ENCODE assay signal across 17 mouse cellular contexts in genomic region chr14:33498849-33499248, GRCm38 (mm10). TPM values are rescaled to one million over a fixed set of nuclear protein-coding genes. Genes with fewer than 3 reads are reported as not detected.
DNase-seq lines count a peak whose midpoint lies in the region; ATAC-seq and TF ChIP-seq lines count a peak whose summit lies in the region.
"Had no signal": no experiment of that assay in that cellular context is flagged by ENCODE, and none has a peak within 500 bp of the region (broad histone marks: within the 10 kb centered on the region; RNA-seq: fewer than 3 reads in every experiment).

No protein-coding gene starts in this region.

- no peaks in the 10 kb centered on the region for H3K27me3 ChIP-seq in lung, embryonic 15.5 days
- no peaks in the 10 kb centered on the region for H3K27me3 ChIP-seq in heart, embryonic 16.5 days (ENCODE audit: control insufficient read depth, insufficient read depth, low read length)
- no peaks in the 10 kb centered on the region for H3K27me3 ChIP-seq in stomach, postnatal 0 days (ENCODE audit: control insufficient read depth, insufficient read depth, low read length)
- H3K27me3 ChIP-seq: forebrain, embryonic 13.5 days; neural tube, embryonic 15.5 days had no signal

- peak; percentile 24; the same call in 1 of the 2 replicates for ATAC-seq in lung, embryonic 15.5 days (ENCODE audit: borderline replicate concordance, extremely low read depth, low FRiP score, low TSS enrichment)
- ATAC-seq in heart, embryonic 16.5 days (replicated peaks; ENCODE audit: extremely low read depth, insufficient read depth, low FRiP score) = peak; percentile 63
- 0 out of 2 replicates have a peak, but pooled peaks have one; percentile 18 for ATAC-seq in stomach, postnatal 0 days (ENCODE audit: low FRiP score, low TSS enrichment)
- ATAC-seq: forebrain, embryonic 13.5 days; midbrain, embryonic 16.5 days had no signal

- no peaks in the 10 kb centered on the region for H3K4me1 ChIP-seq in lung, embryonic 15.5 days
- H3K4me1 ChIP-seq in heart, embryonic 16.5 days (ENCODE audit: control insufficient read depth, insufficient read depth, low read length) = 0 out of 2 replicates have a peak, but pooled peaks cover 2% of the 10 kb centered on the region
- no peaks in the 10 kb centered on the region for H3K4me1 ChIP-seq in stomach, postnatal 0 days (replicated peaks; ENCODE audit: control insufficient read depth, insufficient read depth)
- H3K4me1 ChIP-seq: forebrain, embryonic 13.5 days; neural tube, embryonic 15.5 days had no signal

- H3K36me3 ChIP-seq in lung, embryonic 15.5 days = no peaks in the 10 kb centered on the region
- no peaks in the 10 kb centered on the region for H3K36me3 ChIP-seq in heart, embryonic 16.5 days (ENCODE audit: control insufficient read depth, insufficient read depth)
- no peaks in the 10 kb centered on the region for H3K36me3 ChIP-seq in stomach, postnatal 0 days (ENCODE audit: control insufficient read depth, insufficient read depth, low read length)
- H3K36me3 ChIP-seq: hindbrain, embryonic 10.5 days; neural tube, embryonic 15.5 days had no signal

- H3K27ac ChIP-seq in gastrocnemius, adult 2 months = peak overlapping the region; percentile 16
- H3K27ac ChIP-seq in lung, embryonic 15.5 days = no peak overlapping the region
- H3K27ac ChIP-seq in heart, embryonic 16.5 days (ENCODE audit: low read length) = no peak overlapping the region
- no peak overlapping the region for H3K27ac ChIP-seq in stomach, postnatal 0 days (replicated peaks)
- H3K27ac ChIP-seq: forebrain, embryonic 13.5 days; hindbrain, embryonic 10.5 days; neural tube, embryonic 15.5 days had no signal

- no peak for TF ChIP-seq CTCF in gastrocnemius, adult 2 months (IDR thresholded peaks at IDR 0.05)
- no peak for TF ChIP-seq CTCF in stomach, postnatal 0 days (IDR thresholded peaks at IDR 0.05; ENCODE audit: low read depth)

- intact Hi-C loops in gastrocnemius, adult 2 months (cut with DNase I) = no loop called here

- peak; percentile 43 for DNase-seq in gastrocnemius, adult 2 months
- DNase-seq in gastrocnemius, postnatal 10 days = no peak
- no peak for DNase-seq in lung, postnatal 14 days
- peak; percentile 16 for DNase-seq in stomach, postnatal 0 days (ENCODE audit: low spot score)
- no peak for DNase-seq in retina, postnatal 1 day
- no peak for DNase-seq in T-cell, adult 2 months (ENCODE audit: low spot score)
- DNase-seq: adrenal gland, postnatal 25 days; cerebellum, adult 11-12 months had no signal

- H3K4me2 ChIP-seq in lung, embryonic 15.5 days = no peak overlapping the region
- no peak overlapping the region for H3K4me2 ChIP-seq in heart, embryonic 16.5 days (ENCODE audit: low read depth, low read length)
- H3K4me2 ChIP-seq in stomach, postnatal 0 days (replicated peaks; ENCODE audit: low read depth) = no peak overlapping the region
- H3K4me2 ChIP-seq: forebrain, embryonic 13.5 days; neural tube, embryonic 15.5 days had no signal

- no peak overlapping the region for H3K9ac ChIP-seq in lung, embryonic 15.5 days
- H3K9ac ChIP-seq in heart, embryonic 16.5 days (ENCODE audit: low read length) = no peak overlapping the region
- H3K9ac ChIP-seq in stomach, postnatal 0 days (ENCODE audit: low read length) = no peak overlapping the region
- H3K9ac ChIP-seq: forebrain, embryonic 13.5 days; neural tube, embryonic 15.5 days had no signal

- H3K9me3 ChIP-seq in lung, embryonic 15.5 days = no peaks in the 10 kb centered on the region
- H3K9me3 ChIP-seq in heart, embryonic 16.5 days (replicated peaks; ENCODE audit: control insufficient read depth, low read length) = no peaks in the 10 kb centered on the region
- no peaks in the 10 kb centered on the region for H3K9me3 ChIP-seq in stomach, postnatal 0 days (ENCODE audit: control insufficient read depth, low read length)
- H3K9me3 ChIP-seq: forebrain, embryonic 13.5 days; hindbrain, embryonic 10.5 days; neural tube, embryonic 15.5 days had no signal

- no peak for TF ChIP-seq EP300 in stomach, postnatal 0 days (optimal IDR thresholded peaks at IDR 0.05)

- no peak overlapping the region for H3K4me3 ChIP-seq in gastrocnemius, adult 2 months
- H3K4me3 ChIP-seq in lung, embryonic 15.5 days = no peak overlapping the region
- H3K4me3 ChIP-seq in heart, embryonic 16.5 days (ENCODE audit: low read length) = no peak overlapping the region
- no peak overlapping the region for H3K4me3 ChIP-seq in stomach, postnatal 0 days (ENCODE audit: low read depth, low read length)
- H3K4me3 ChIP-seq: forebrain, embryonic 13.5 days; hindbrain, embryonic 10.5 days; neural tube, embryonic 15.5 days had no signal

- WGBS in lung, embryonic 15.5 days = 51% methylated on average over 3 of the region's 3 CpGs
- WGBS in heart, embryonic 16.5 days = 35% methylated on average over 3 of the region's 3 CpGs
- 35% methylated on average over 3 of the region's 3 CpGs for WGBS in stomach, postnatal 0 days

RNA-seq across cellular contexts. Expression of gene Frmpd2, which starts 27.4 kb away (rescaled TPM):
- total RNA-seq in gastrocnemius, adult 2 months (2021) = not detected
- total RNA-seq in gastrocnemius, postnatal 10 days (2021) = under 1 TPM in 1 of 2 experiments, not detected in 1; 0.23 TPM
- polyA plus RNA-seq in lung, embryonic 15.5 days (2015; fragmentation: Nextera tagmentation; extraction: Ambion mirVana) = 0.10 and 0.11 TPM in 2 replicates
- 0.05 and 0.24 TPM in 2 replicates for polyA plus RNA-seq in heart, embryonic 16.5 days (2015; fragmentation: Nextera tagmentation; extraction: Ambion mirVana)
- 0.04 TPM in 1 of 2 replicates, not detected in the other for polyA plus RNA-seq in stomach, postnatal 0 days (2015; fragmentation: Nextera tagmentation; extraction: Ambion mirVana)
- total RNA-seq: adrenal gland, postnatal 25 days had no signal
- polyA plus RNA-seq: C2C12; forebrain, embryonic 13.5 days; liver, embryonic 16.5 days; neural tube, embryonic 15.5 days; stomach, embryonic 16.5 days had no signal

RNA-seq across cellular contexts. Expression of gene Mapk8, which starts 51.9 kb away (rescaled TPM):
- total RNA-seq in gastrocnemius, adult 2 months (2021) = 10 to 100 TPM; 28.8 to 39.0 TPM
- total RNA-seq in gastrocnemius, postnatal 10 days (2021) = 10 to 100 TPM; 30.9 to 35.2 TPM
- 15.3 and 15.5 TPM in 2 replicates for polyA plus RNA-seq in lung, embryonic 15.5 days (2015; fragmentation: Nextera tagmentation; extraction: Ambion mirVana)
- 11.8 and 13.4 TPM in 2 replicates for polyA plus RNA-seq in heart, embryonic 16.5 days (2015; fragmentation: Nextera tagmentation; extraction: Ambion mirVana)
- polyA plus RNA-seq in stomach, postnatal 0 days (2015; fragmentation: Nextera tagmentation; extraction: Ambion mirVana) = 6.9 and 7.7 TPM in 2 replicates

Comparison
In these comparisons a context has a peak if more than half of its experiments do, and no peak if none do; other contexts are left out.
1. DNase-seq: peak in gastrocnemius, adult 2 months (single experiment) and stomach, postnatal 0 days (single experiment); none in gastrocnemius, postnatal 10 days (single experiment), lung, postnatal 14 days (single experiment), retina, postnatal 1 day (single experiment) and T-cell, adult 2 months (single experiment).
2. Peak in every context shown above with its lines, with median percentiles within 50 percentile points of each other: ATAC-seq.